Comparison of ENCODE assay signal across 28 mouse cellular contexts in the genomic region with DNA sequence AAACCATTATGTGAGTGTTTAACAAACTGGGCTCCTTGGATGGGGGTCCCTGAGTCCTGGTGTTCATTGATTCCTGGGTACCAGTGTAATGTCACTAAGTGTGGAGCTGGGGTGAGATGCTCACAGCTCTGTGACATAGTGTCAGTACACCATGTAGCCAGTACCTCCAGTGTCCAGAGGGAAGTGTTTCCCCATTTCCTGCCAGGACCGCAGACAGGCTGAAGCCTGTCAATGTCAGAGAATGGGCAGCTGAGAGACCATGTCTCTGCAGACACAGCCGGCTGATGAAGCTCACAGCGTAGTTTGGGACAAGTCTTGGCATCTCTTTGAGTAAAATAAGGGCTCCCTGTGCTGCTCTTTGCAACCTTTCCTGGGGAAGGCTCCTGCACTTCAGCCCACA. TPM values are rescaled to one million over a fixed set of nuclear protein-coding genes. Genes with fewer than 3 reads are reported as not detected.
DNase-seq lines count a peak whose midpoint lies in the region; ATAC-seq and TF ChIP-seq lines count a peak whose summit lies in the region.
"Had no signal": no experiment of that assay in that cellular context is flagged by ENCODE, and none has a peak within 500 bp of the region (broad histone marks: within the 10 kb centered on the region; RNA-seq: fewer than 3 reads in every experiment).

No protein-coding gene starts in this region.

- no peak for TF ChIP-seq CTCF in lung, postnatal 0 days (IDR thresholded peaks at IDR 0.05)

- H3K4me3 ChIP-seq in lung, postnatal 0 days (ENCODE audit: low read depth, low read length) = no peak overlapping the region
- H3K4me3 ChIP-seq in midbrain, embryonic 14.5 days (replicated peaks; ENCODE audit: low read depth, low read length) = no peak overlapping the region

- no peaks in the 10 kb centered on the region for H3K27me3 ChIP-seq in lung, postnatal 0 days (replicated peaks; ENCODE audit: insufficient read depth, low read length)
- H3K27me3 ChIP-seq in midbrain, embryonic 14.5 days (ENCODE audit: control insufficient read depth, insufficient read depth, low read length) = no peaks in the 10 kb centered on the region

- 60% methylated on average over 3 of the region's 3 CpGs for WGBS in lung, postnatal 0 days
- 86% methylated on average over 3 of the region's 3 CpGs for WGBS in midbrain, embryonic 14.5 days

- peak; percentile 37 for ATAC-seq in lung, postnatal 0 days
- peak; percentile 80 for ATAC-seq in granulocyte monocyte progenitor cell, adult 5-6 weeks (replicated peaks; ENCODE audit: poor library complexity, severe bottlenecking)
- no peak for ATAC-seq in midbrain, embryonic 14.5 days (ENCODE audit: low FRiP score, low TSS enrichment)
- ATAC-seq in monocyte, adult 5-6 weeks (replicated peaks; ENCODE audit: insufficient number of reproducible peaks, low FRiP score, low TSS enrichment, poor library complexity, severe bottlenecking) = no peak
- ATAC-seq: activated CD4-positive, CD25-positive, alpha-beta regulatory T cell, adult 4 months; CD4-positive, CD25-positive, alpha-beta regulatory T cell, adult 4 months; Patski had no signal

- H3K27ac ChIP-seq in lung, postnatal 0 days (ENCODE audit: low read length) = peak overlapping the region; percentile 1; the same call in 1 of the 2 replicates
- no peak overlapping the region for H3K27ac ChIP-seq in midbrain, embryonic 14.5 days (replicated peaks; ENCODE audit: low read depth, low read length)

- H3K4me2 ChIP-seq in lung, postnatal 0 days (replicated peaks; ENCODE audit: low read depth, low read length) = no peak overlapping the region
- no peak overlapping the region for H3K4me2 ChIP-seq in midbrain, embryonic 14.5 days (ENCODE audit: low read length)

- no peaks in the 10 kb centered on the region for H3K4me1 ChIP-seq in lung, postnatal 0 days (ENCODE audit: insufficient read depth, low read depth, low read length)
- H3K4me1 ChIP-seq in midbrain, embryonic 14.5 days (ENCODE audit: control insufficient read depth, insufficient read depth, low read length) = peaks cover 2% of the 10 kb centered on the region; the same call in 1 of the 2 replicates

- no peak overlapping the region for H3K9ac ChIP-seq in lung, postnatal 0 days (replicated peaks; ENCODE audit: low read depth)
- H3K9ac ChIP-seq in midbrain, embryonic 14.5 days (replicated peaks; ENCODE audit: low read length) = no peak overlapping the region

- TF ChIP-seq EP300 in lung, postnatal 0 days (IDR thresholded peaks at IDR 0.05) = no peak

- H3K9me3 ChIP-seq in lung, postnatal 0 days (ENCODE audit: low read length) = no peaks in the 10 kb centered on the region
- no peaks in the 10 kb centered on the region for H3K9me3 ChIP-seq in midbrain, embryonic 14.5 days (ENCODE audit: control insufficient read depth, low read length)
- H3K9me3 ChIP-seq: G1E had no signal

- H3K36me3 ChIP-seq in lung, postnatal 0 days (ENCODE audit: insufficient read depth, low read length) = no peaks in the 10 kb centered on the region
- no peaks in the 10 kb centered on the region for H3K36me3 ChIP-seq in midbrain, embryonic 14.5 days (ENCODE audit: control insufficient read depth, insufficient read depth, low read length)
- H3K36me3 ChIP-seq: G1E had no signal

- peak; percentile 42 for DNase-seq in lung, postnatal 0 days (ENCODE audit: low spot score)
- no peak for DNase-seq in lung, postnatal 36 days
- peak; percentile 52 for DNase-seq in lung, postnatal 10 days
- no peak for DNase-seq in lung, postnatal 25 days (ENCODE audit: low spot score)
- DNase-seq in 416B (ENCODE audit: low read depth) = peak; percentile 29
- no peak for DNase-seq in midbrain, embryonic 14.5 days
- DNase-seq: adrenal gland, adult 2 months; adrenal gland, adult 8-10 months; adrenal gland, postnatal 10 days; adrenal gland, postnatal 14 days; adrenal gland, postnatal 25 days; adrenal gland, postnatal 36 days; B cell, adult 2 months; cerebellum, adult 11 months; cerebellum, adult 11-12 months; cerebellum, adult 18-20 months had no signal

RNA-seq across cellular contexts. Expression of gene Arhgef7, which starts 24.8 kb away (rescaled TPM):
- 31.6 and 33.2 TPM in 2 replicates for polyA plus RNA-seq in lung, postnatal 0 days (2015; fragmentation: Nextera tagmentation; extraction: Ambion mirVana)
- 33.9 and 40.2 TPM in 2 replicates for total RNA-seq in granulocyte monocyte progenitor cell, adult 5-6 weeks (2014; fragmentation: Nextera tagmentation)
- total RNA-seq in granulocyte monocyte progenitor cell, adult 5-6 weeks (2017) = 14.4 and 19.8 TPM in 2 replicates
- 78.3 and 84.0 TPM in 2 replicates for polyA plus RNA-seq in midbrain, embryonic 14.5 days (2014; fragmentation: Nextera tagmentation; extraction: Ambion mirVana)
- 24.6 to 43.1 TPM (median 27.3 TPM) in 3 replicates for total RNA-seq in monocyte, adult 5-6 weeks (2017)

RNA-seq across cellular contexts. Expression of gene 1700016D06Rik, which starts 51.5 kb away (rescaled TPM):
- polyA plus RNA-seq in lung, postnatal 0 days (2015; fragmentation: Nextera tagmentation; extraction: Ambion mirVana) = not detected in 2 replicates
- total RNA-seq in granulocyte monocyte progenitor cell, adult 5-6 weeks (2014; fragmentation: Nextera tagmentation) = not detected in 2 replicates
- total RNA-seq in granulocyte monocyte progenitor cell, adult 5-6 weeks (2017) = not detected in 2 replicates
- not detected in 2 replicates for polyA plus RNA-seq in midbrain, embryonic 14.5 days (2014; fragmentation: Nextera tagmentation; extraction: Ambion mirVana)
- total RNA-seq in monocyte, adult 5-6 weeks (2017) = not detected in 3 replicates
- total RNA-seq: adrenal gland, adult 18-20 months; adrenal gland, adult 2 months; adrenal gland, adult 8-10 months; adrenal gland, postnatal 10 days; adrenal gland, postnatal 14 days; adrenal gland, postnatal 25 days; adrenal gland, postnatal 36 days; adrenal gland, postnatal 4 days; CH12.LX; MEL had no signal
- polyA plus RNA-seq: adrenal gland, adult 2 months; brain, embryonic 14.5 days; C2C12; G1E; Patski had no signal

Comparison
In these comparisons a context has a peak if more than half of its experiments do, and no peak if none do; other contexts are left out.
1. DNase-seq: peak in lung, postnatal 0 days (single experiment), lung, postnatal 10 days (single experiment) and 416B (single experiment); none in lung, postnatal 36 days (single experiment), lung, postnatal 25 days (single experiment) and midbrain, embryonic 14.5 days (single experiment).
2. ATAC-seq: peak in lung, postnatal 0 days (single experiment) and granulocyte monocyte progenitor cell, adult 5-6 weeks (single experiment); none in midbrain, embryonic 14.5 days (single experiment) and monocyte, adult 5-6 weeks (single experiment).